Mouse (Mus musculus) liver, embryonic 14.5 days (tissue): ENCODE results near the gene Tox3.

Source experiments
- CTCF ChIP-seq: IDR thresholded peaks from 2 replicates; pipeline ENCODE4 v1.5.1; 2016; ENCODE audit warnings: antibody characterized with exemption, low read depth, control low read depth
- EP300 ChIP-seq: IDR thresholded peaks from 2 replicates; pipeline ENCODE4 v1.6.1; 2016; ENCODE audit warnings: antibody characterized with exemption, low read depth

DNA sequence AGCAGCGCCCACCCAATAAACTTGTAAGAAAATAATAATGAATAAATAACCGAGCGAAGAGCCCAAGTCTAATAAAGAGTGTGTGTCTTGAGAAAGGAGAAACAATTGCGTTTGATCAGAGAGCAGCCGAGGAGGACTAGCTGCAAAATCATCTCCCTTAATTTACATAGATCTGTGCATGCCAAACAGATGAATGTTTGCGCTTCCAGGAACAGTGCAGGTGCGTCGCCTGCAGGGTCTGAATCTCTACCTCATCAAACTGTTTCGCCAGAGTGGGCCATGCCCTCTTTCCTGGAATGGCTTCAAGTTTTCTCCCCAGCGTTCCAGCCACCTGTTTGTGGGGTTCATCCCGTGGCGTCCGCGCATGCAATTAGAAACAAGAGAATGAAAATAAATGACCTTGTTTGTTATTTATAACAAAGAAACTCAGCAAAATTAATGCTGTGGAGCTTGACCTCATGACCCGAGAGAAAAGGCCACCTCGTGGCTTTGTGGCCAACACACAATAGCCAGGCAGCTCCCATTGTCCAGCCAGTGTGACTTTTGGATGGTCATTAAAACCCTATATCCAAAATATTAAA, 5.9 kb upstream of the Tox3 start:
- TF ChIP-seq CTCF (no peak), EP300 (no peak)
